Mouse (Mus musculus) small intestine, adult 2 months (tissue): ENCODE results near the gene 1700056E22Rik.

Source experiments
- CTCF ChIP-seq: fragments of 200-500 bp; IDR thresholded peaks from 2 replicates; pipeline ENCODE4 v1.5.1; 2012; ENCODE audit warnings: low read depth, mild to moderate bottlenecking, control low read depth, inconsistent platforms, low read length, moderate library complexity, mixed read lengths; ENCODE audit not compliant: insufficient replicate concordance, insufficient read length; ENCODE audit errors: extremely low read depth
- POLR2A ChIP-seq: fragments of 200-500 bp; IDR thresholded peaks from 2 replicates; pipeline ENCODE4 v1.6.1; 2012; ENCODE audit warnings: low read depth, mild to moderate bottlenecking, control low read depth, inconsistent platforms, low read length, moderate library complexity

DNA sequence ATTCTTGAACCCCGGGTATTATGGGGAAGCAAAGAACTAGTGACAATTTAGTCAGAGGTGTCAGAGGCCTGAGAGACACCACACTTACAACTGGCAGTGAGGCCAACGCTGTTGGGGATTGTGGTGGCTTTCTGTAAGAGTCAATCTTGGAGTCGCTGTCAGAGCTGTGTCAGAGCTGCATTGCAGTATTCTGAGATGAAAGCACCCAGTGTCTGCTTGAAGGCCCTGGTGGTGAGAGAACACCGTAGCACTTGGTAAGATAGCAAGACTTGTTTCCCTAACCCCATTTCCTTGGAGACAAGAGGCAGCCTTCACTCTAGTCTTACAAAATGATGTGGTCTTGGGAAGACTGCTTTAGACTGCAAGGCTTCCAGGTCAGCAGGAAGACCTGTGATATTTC, 18.2 kb upstream of the 1700056E22Rik start:
- TF ChIP-seq POLR2A = no peak
- TF ChIP-seq CTCF = no peak
